Mouse (Mus musculus): ENCODE results near the gene Diras1.

Diras1 gene

DNA sequence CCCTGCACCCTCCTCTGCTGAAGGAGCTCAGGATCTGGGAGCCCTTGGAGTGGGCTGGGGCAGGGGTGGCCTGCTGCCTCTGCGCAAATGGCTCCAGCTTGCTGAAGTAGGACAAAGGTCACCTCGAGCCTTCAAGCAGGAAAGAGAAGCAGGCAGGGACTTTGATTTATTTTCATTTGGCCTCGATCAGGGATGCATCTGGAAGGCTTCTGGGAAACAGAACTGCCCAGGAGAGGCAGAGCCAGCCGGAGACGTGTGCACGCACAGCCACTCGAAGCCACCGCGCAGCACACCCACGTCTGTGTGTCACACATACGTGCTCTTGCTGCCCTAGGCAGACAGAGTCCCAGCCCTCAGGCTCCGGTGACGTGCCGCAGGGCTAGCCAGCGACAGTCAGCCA, 53.9 kb downstream of the Diras1 start:
- no peak for DNase-seq (ENCODE audit: low read depth)

DNA sequence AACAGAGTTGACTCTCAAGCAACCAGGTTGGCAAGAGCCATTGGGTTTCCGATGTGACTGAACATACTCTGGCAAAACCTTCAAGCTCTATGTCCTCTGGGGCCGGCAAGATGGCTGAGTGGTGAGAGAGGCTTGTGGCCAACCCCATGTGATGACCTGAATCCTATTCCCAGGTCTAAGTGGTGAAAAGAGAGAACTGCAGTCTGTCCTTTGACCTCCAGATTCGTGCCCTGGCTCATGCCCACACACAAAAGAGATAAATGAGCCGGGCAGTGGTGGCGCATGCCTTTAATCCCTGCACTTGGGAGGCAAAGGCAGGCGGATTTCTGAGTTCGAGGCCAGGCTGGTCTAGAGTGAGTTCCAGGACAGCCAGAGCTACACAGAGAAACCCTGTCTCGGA, 55.3 kb downstream of the Diras1 start:
- no peak for DNase-seq (ENCODE audit: low read depth)
